Mouse (Mus musculus): ENCODE data around the gene Flt3l.

GRCm38 (mm10) chr7:45091001-45091990, 44.9 kb downstream of the Flt3l start:
- TF ChIP-seq CTCF (IDR thresholded peaks at IDR 0.05; ENCODE audit: low read depth) (no peak), EP300 (optimal IDR thresholded peaks at IDR 0.05) (no peak)

Data from stomach, postnatal 0 days (tissue).